Mouse (Mus musculus) E14TG2a.4 (cell line): ENCODE measurements at regions not wholly inside any gene's neighbourhood (a gene's known extent, or its start where the extent isn't known, plus 50 kb on each side); places are given as distances from the start of the nearest gene placed in this dataset.

Experiments
- H3K27me3 ChIP-seq: 2 replicates; pipeline ENCODE4 v1.6.1; 2014; ENCODE audit warnings: low read length, control low read depth; ENCODE audit not compliant: insufficient read depth
- H3K36me3 ChIP-seq: 2 replicates; pipeline ENCODE4 v1.6.1; 2014; ENCODE audit warnings: low read length, control low read depth; ENCODE audit not compliant: insufficient read depth
- H3K4me1 ChIP-seq: replicated peaks from 2 replicates; pipeline ENCODE4 v1.6.1; 2014; ENCODE audit warnings: low read depth, low read length, control low read depth
- H3K4me3 ChIP-seq: replicated peaks from 2 replicates; pipeline ENCODE4 v1.5.1; 2014; ENCODE audit warnings: mild to moderate bottlenecking, low read length
- H3K9me3 ChIP-seq: 2 replicates; pipeline ENCODE4 v1.6.1; 2014; ENCODE audit warnings: low read length, control low read depth
- CTCF ChIP-seq: conservative IDR thresholded peaks from 2 replicates; pipeline ENCODE4 v1.5.1; 2014; ENCODE audit warnings: low read length
- NANOG ChIP-seq: IDR thresholded peaks from 2 replicates; pipeline ENCODE4 v1.6.1; 2014; ENCODE audit warnings: borderline replicate concordance, low read length, mixed read lengths
- POU5F1 ChIP-seq: IDR thresholded peaks from 2 replicates; pipeline ENCODE4 v1.6.1; 2014; ENCODE audit warnings: low read length, borderline replicate concordance

GRCm38 (mm10) chr13:101485823-101486222 is 282.2 kb downstream of the Pik3r1 start:
- TF ChIP-seq POU5F1: no peak
- TF ChIP-seq NANOG: no peak
- H3K9me3 ChIP-seq: no peaks in the 10 kb centered on the region
- H3K27me3 ChIP-seq: no peaks in the 10 kb centered on the region
- H3K4me1 ChIP-seq: peaks cover 1% of the 10 kb centered on the region; the same call in 1 of the 2 replicates
- H3K36me3 ChIP-seq: no peaks in the 10 kb centered on the region
- no peak overlapping the region for H3K4me3 ChIP-seq

GRCm38 (mm10) chr13:101483816-101484215 is 284.2 kb downstream of the Pik3r1 start:
- Histone ChIP-seq H3K27me3 (no peaks in the 10 kb centered on the region), H3K9me3 (no peaks in the 10 kb centered on the region)
- TF ChIP-seq NANOG: no peak
- no peak for TF ChIP-seq CTCF
- no peak for TF ChIP-seq POU5F1

GRCm38 (mm10) chr13:101481551-101482184 is 286.3 kb downstream of the Pik3r1 start:
- no peak for TF ChIP-seq NANOG
- TF ChIP-seq CTCF: no peak

More at GRCm38 (mm10) chr13:101483816-101484215, 284.2 kb downstream of the Pik3r1 start:
- H3K36me3 ChIP-seq: no peaks in the 10 kb centered on the region
- H3K4me1 ChIP-seq: no peaks in the 10 kb centered on the region
- no peak overlapping the region for H3K4me3 ChIP-seq

GRCm38 (mm10) chr13:101479297-101479652 is 288.7 kb downstream of the Pik3r1 start:
- Histone ChIP-seq H3K4me3 (no peak overlapping the region), H3K27me3 (no peaks in the 10 kb centered on the region), H3K4me1 (no peaks in the 10 kb centered on the region), H3K36me3 (no peaks in the 10 kb centered on the region), H3K9me3 (no peaks in the 10 kb centered on the region)
- no peak for TF ChIP-seq CTCF
- no peak for TF ChIP-seq NANOG
- TF ChIP-seq POU5F1: no peak

More at GRCm38 (mm10) chr13:101481551-101482184, 286.3 kb downstream of the Pik3r1 start:
- Histone ChIP-seq H3K9me3 (no peaks in the 10 kb centered on the region), H3K36me3 (no peaks in the 10 kb centered on the region), H3K4me1 (no peaks in the 10 kb centered on the region), H3K27me3 (no peaks in the 10 kb centered on the region), H3K4me3 (no peak overlapping the region)

GRCm38 (mm10) chr13:101478608-101479296 is 289.3 kb downstream of the Pik3r1 start:
- Histone ChIP-seq H3K9me3 (no peaks in the 10 kb centered on the region), H3K36me3 (no peaks in the 10 kb centered on the region), H3K27me3 (no peaks in the 10 kb centered on the region), H3K4me1 (no peaks in the 10 kb centered on the region), H3K4me3 (no peak overlapping the region)
- TF ChIP-seq CTCF: no peak

GRCm38 (mm10) chr13:101473349-101473748 is 294.7 kb downstream of the Pik3r1 start:
- no peaks in the 10 kb centered on the region for H3K4me1 ChIP-seq
- H3K36me3 ChIP-seq: no peaks in the 10 kb centered on the region
- no peaks in the 10 kb centered on the region for H3K9me3 ChIP-seq
- H3K27me3 ChIP-seq: no peaks in the 10 kb centered on the region
- TF ChIP-seq CTCF (no peak), NANOG (no peak), POU5F1 (no peak)
- H3K4me3 ChIP-seq: no peak overlapping the region

GRCm38 (mm10) chr13:101470560-101471247 is 297.3 kb downstream of the Pik3r1 start:
- H3K36me3 ChIP-seq: no peaks in the 10 kb centered on the region
- H3K4me1 ChIP-seq: no peaks in the 10 kb centered on the region
- H3K4me3 ChIP-seq: no peak overlapping the region
- H3K9me3 ChIP-seq: no peaks in the 10 kb centered on the region
- H3K27me3 ChIP-seq: no peaks in the 10 kb centered on the region
- TF ChIP-seq CTCF (no peak), POU5F1 (no peak), NANOG (no peak)

- no peaks in the 10 kb centered on the region for H3K27me3 ChIP-seq
- TF ChIP-seq POU5F1: no peak
- TF ChIP-seq NANOG: no peak
- TF ChIP-seq CTCF: no peak
- H3K4me1 ChIP-seq: no peaks in the 10 kb centered on the region
Observed at GRCm38 (mm10) chr13:101465748-101466127, 302.3 kb downstream of the Pik3r1 start.

GRCm38 (mm10) chr13:101464928-101465747 is 302.9 kb downstream of the Pik3r1 start:
- Histone ChIP-seq H3K4me3 (no peak overlapping the region), H3K36me3 (no peaks in the 10 kb centered on the region), H3K4me1 (no peaks in the 10 kb centered on the region), H3K9me3 (no peaks in the 10 kb centered on the region), H3K27me3 (no peaks in the 10 kb centered on the region)
- TF ChIP-seq CTCF (no peak), POU5F1 (no peak), NANOG (no peak)

More at GRCm38 (mm10) chr13:101465748-101466127, 302.3 kb downstream of the Pik3r1 start:
- Histone ChIP-seq H3K9me3 (no peaks in the 10 kb centered on the region), H3K4me3 (no peak overlapping the region), H3K36me3 (no peaks in the 10 kb centered on the region)
